Mouse (Mus musculus) gastrocnemius, adult 8-10 months (tissue): ENCODE measurements around the gene Apaf1. TPM values are rescaled to one million over a fixed set of nuclear protein-coding genes. Genes with fewer than 3 reads are reported as not detected.

Source experiments
- DNase-seq, 2 experiments: peaks; one replicate each; pipeline ENCODE4 v3.0.0; 2022; ENCODE audit warnings: low spot score in 2 of 2
- total RNA-seq, 4 experiments: library from RNA; stranded (reverse); gene quantifications; 2 replicates each; pipeline ENCODE4 v1.2.4; 2022

The Apaf1 gene
- total RNA-seq, 4 experiments from 2014 or later, result 0.87 to 2.0 (median 1.7) TPM

DNA sequence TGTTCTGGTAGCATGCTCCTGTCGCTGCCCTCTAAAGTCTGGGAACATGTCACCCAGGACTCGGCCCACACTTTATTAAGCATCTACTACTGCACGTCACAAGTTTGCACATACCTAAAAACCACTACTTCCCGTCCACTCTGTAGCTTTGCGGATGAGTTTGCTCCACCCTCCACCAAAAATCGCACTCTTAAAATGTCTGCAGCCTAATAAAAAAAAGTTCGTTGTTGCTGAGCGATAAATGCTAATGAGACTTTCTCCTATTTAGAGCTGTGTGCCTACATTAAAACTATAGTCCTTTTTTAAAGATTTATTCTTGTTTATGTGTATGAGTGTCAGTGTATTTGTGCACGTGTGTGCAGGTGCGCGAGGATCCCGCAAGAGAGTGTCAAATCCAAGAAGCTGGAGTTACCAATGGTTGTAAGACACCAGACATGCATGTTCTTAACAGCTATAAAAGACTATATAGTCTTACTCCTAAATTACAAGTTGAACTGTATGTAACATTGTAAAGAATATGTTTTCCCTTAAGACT lies 890 bp upstream of the Apaf1 start:
- no peak for DNase-seq

DNA sequence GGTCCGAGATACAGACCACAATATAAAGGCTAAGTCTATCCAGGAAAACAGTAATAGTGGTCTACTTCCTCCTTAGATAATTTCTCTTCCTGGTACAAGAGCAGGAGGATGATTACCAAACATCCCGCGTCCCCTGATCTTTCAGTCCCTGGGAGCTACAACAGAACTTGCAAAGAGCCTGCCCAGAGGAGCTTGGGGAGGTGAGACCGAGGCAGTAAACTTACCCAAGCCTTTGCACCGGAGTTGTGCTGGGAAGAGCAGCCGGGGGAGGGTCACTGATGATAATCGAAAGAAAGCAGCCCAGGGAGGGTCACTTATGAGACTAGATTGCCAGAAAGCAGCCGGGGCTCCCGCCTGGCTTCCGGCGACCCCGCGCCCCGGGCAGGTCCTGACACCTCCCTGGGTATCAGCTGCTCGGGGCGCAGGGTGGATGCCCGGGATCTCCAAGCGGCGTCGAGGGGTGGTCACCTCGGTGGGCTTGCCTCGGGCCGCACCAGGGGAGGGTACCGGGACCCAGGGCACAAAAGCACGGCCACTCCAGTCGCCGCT lies 537 bp downstream of the Apaf1 start:
- DNase-seq, result no peak

DNA sequence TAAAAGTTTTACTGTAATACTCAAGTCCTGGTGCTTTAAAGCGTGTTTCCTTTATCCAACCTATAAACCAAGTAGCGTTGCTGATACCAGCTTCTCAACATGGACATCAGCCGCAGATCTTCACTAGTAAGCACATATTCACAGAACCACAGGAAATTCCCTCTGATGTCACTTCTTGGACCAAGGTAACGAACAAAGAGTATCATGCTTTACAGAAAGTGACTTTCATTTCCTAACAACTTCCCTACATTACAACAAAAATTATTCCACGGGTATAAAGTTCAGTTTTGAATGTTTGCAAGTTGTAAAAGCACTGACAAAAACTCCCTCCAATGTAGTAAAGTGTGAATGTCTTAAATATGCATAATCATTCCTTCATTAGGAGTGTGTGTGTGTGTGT lies 2.0 kb downstream of the Apaf1 start:
- no peak for DNase-seq

DNA sequence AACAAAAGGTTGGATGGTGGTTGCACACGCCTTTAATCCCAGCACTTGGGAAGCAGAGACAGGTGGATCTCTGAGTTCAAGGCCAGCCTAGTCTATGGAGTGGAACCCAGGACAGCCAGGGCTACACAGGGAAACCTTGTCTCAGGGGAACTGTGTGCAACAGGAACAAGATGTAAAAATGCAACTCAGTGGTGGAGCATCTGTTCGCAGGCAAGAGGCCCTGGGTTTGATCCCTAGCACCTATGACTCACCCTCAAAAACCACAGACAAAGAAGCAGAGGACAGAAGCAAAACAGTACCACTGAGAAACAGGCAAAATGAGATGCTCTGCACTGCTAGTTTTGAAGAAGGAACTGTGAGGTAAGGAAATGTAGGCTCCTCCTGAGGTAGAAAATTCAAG lies 5.9 kb downstream of the Apaf1 start:
- DNase-seq, result no peak

DNA sequence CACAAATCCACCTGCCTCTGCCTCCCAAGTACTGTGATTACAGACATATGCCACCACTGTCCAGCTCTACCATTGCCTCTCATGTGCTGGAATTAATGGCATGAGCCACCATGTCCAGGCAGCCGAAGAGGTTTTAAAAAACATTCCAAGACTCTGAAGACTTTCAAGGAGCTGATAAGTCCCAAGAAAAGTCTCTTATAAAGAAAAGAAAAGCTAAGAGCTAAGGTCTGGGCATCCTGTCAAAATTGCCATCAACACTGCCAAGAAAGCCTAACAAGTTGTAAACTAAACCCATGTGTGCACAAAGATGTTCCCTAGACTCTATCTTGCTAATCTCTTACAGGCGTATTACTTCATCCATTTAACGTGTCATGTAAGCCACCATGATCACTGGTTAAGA lies 9.2 kb downstream of the Apaf1 start:
- DNase-seq, result peak; percentile 14 to 15

DNA sequence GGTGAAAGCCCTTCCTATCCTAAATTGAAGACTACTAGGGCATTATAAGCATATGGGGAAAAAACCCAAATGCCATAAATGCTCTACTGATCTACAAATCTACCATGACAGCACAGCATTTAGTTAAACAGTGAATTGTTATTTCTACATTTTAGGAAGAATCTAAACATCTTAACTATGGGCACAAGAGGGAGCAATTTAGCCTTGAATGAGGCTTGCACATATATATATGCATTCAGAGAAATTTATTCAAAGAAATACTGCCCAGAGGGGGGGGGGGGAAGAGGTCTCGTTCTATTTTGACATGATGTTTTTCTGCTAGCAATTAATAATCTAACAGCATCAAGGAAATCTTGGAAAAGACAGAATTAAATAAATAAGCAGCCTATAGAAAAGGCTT lies 10.8 kb downstream of the Apaf1 start:
- DNase-seq, result no peak

DNA sequence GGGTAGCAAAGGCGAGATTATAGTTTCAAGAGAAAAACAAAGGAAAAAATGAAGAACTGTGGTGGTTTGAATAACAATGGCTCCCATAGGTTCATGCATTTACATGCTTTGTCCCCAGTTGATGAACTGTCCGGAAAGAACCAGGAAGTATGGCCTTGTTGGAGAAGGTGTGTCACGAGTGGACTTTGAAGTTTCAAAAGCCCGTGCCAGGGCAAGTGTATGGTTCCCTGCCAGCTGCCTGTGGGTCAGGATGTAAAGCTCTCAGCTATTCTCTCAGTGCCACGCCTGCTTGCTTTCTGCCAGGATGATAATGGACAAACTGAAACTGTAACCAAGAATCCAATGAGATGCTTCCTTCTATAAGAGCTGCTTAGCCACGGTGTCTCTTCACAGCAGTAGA lies 20.2 kb downstream of the Apaf1 start:
- no peak for DNase-seq

DNA sequence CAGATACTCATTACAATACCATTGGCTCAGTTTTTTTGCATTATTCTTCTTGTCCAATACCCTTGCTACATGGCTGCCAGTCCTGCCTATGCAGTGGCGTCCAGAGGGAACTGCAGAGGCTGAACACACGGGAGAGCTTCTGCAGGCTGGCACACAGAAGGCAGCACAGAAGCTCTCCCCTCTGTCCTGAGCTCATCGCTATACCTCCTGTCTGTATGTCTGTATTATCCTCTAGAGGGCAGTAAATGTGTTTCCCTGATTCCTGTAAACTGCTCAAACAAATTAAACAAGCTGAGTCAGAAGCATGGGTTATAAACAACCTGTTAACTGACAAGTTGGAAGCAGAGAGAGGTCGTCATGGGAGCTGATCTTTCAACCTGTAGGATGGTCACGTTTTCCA lies 21.8 kb downstream of the Apaf1 start:
- DNase-seq, result no peak

DNA sequence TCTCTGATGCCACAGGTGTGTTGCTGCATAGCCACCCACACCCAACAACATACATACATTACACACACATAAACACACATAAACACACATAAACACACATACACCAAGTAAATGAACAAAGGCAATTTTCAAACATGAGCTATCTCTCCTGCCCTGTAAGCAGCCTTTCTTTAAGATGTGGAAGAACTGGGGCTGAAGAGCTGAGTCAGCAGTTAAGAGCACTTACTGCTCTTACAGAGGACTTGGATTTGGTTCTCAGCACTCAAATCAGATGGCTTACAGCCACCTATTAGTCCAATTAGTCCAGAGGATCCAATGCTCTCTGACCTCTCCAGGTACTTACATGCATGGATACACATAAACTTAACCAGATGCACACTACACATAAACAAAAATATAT lies 29.8 kb downstream of the Apaf1 start:
- DNase-seq, result no peak

DNA sequence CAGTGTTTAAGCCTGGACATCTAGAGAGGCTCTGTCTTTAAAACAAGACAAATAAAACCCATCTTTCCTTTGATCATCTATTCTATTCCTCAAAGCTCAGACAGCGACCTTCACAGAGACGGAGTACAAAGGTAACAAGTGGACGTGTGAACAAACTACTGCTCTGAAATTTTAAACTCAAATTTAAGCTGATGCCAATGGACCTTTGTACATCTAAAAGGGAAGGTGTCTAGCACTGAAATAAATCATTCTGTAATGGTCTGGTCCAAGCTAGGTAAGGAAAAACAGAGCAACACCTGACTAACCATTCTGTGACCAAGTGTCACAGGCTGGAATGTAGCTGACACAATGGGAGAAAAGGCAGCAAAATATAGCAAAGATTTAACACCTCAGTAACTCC lies 31.4 kb downstream of the Apaf1 start:
- no peak for DNase-seq

DNA sequence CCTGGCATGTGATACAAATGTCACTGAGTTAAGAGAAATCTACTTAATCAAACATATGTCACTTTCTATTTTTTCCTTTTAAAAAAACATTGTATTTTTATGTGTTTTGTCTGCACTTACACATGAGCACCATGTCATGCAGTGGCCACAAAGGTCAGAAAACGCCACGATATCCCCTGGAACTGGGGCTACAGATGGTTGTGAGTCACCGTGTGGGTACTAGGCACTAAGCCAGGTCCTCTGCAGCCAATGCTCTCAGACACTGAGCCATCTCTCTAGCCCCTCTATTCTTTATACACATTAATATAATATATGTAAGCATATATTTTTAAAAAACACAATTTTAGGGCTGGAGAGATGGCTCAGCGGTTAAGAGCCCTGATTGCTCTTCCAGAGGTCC lies 32.9 kb downstream of the Apaf1 start:
- no peak for DNase-seq

DNA sequence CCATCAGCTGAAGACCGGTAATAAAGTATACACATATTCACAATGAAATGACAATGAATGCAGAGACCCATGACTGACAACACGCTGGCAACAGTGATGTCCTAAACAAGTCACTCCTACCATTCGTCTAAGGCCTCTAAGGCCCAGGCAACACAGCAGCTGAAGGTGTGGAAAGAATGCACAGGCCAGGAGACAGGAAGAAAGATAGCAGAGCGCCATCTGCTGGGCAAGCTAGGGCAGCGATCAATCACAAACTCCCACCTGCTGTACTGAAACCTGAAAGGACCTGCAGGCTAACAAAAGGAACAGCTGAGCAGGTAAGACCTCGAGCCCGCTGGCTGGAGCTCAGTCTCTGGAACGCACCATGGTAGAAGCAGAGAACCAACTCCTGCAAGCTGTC lies 48.6 kb downstream of the Apaf1 start:
- peak; percentile 13 to 32 for DNase-seq

DNA sequence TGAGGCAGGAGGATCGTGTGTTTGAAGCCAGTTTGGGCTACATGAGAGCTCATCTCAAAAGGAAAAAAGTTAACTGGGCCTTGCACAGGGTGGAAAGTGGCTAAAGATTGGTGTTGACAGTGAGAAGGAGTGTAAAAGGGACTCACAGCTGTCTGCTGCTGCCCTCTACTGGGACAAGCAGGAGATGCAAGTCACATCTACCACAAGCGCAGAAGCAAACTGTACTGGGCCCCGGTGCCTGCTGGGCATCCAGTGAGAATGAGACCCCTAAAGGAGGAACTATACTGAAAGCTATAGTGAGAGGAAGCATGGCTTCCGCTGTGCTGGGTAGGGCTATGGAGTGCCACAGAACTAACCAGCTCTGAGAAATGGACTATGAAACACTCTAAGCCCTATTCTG lies 50.2 kb downstream of the Apaf1 start:
- DNase-seq, result peak; percentile 43 to 60

DNA sequence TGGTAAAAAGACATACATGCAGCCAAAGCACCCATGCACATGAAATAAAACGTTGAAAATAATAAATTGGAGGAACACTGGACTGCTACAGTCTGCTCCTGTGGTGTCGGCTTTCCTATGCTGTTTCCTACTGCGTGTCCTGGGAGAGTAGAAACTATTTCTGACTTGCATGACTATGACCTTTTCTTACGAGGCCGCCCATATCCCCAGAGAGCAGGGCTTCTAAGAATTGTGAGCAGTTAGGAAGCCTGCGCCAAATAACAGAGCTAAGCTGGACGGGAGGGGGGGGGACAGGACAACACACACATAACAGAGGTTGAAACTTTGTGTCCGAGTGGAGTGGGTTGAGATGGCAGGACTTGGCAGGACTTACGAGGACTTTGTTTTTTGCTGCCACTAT lies 51.4 kb downstream of the Apaf1 start:
- peak in 1 of 2 experiments; percentile 27 for DNase-seq

DNA sequence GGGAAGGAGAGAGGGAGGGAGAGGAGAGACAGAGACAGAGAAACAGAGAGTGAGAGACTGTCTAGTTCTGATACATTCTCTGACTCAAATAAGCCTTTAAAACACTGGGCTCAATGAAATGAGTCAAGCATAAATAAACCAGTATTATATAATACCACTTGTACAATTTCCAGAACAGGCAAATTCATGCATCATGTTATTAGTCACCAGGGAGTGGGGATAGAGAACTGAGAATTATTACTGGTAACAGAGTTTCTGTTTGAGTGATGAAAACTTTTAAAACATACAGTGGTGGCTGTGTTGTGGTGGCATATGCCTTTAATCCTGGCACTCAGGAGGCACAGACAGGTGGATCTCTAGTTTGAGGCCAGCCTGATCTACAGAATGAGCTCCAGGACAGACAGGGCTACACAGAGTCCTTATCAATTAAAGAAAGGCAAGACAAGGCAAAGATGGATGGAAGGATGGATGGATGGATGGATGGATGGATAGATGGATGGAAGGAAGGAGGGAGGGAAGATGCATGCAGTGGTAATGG lies 53.5 kb downstream of the Apaf1 start:
- no peak for DNase-seq

DNA sequence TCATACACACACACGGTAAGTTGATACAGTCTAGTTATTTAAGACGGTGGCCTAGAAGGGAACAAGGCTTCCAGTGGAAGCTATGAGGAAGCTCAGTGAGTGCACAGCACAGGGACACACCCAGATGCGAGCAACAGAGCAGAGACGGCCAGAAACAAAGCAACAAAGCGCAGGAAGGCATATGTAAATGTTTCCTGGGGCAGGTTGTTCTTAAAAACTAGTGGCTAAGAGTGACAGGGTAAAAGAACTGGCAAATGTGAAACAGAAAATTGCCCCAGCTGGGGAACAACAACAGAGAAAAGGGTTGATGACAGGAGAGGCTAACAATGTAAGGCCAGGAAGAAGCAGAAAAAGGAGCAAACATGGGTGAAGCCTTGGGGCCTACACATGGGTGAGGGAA lies 54.6 kb downstream of the Apaf1 start:
- DNase-seq, result no peak

DNA sequence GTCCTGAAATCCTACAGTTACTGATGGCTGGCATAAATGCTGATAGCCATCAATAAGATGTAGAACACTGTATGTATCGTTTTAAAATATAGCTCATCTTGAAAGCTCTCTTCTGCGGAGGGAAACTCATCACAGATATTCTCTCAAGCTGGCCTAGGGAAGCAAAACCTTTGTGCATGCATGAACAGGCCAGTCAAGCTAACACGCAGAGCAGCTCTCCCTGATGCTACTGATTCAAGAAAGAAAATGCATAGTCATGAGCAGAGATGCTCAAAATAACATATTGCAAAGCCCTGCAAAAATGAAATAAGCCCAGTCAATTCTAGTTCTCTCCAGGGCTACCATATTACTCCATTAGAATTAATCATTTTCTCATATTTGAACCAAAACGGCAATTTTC lies 55.1 kb downstream of the Apaf1 start:
- no peak for DNase-seq

DNA sequence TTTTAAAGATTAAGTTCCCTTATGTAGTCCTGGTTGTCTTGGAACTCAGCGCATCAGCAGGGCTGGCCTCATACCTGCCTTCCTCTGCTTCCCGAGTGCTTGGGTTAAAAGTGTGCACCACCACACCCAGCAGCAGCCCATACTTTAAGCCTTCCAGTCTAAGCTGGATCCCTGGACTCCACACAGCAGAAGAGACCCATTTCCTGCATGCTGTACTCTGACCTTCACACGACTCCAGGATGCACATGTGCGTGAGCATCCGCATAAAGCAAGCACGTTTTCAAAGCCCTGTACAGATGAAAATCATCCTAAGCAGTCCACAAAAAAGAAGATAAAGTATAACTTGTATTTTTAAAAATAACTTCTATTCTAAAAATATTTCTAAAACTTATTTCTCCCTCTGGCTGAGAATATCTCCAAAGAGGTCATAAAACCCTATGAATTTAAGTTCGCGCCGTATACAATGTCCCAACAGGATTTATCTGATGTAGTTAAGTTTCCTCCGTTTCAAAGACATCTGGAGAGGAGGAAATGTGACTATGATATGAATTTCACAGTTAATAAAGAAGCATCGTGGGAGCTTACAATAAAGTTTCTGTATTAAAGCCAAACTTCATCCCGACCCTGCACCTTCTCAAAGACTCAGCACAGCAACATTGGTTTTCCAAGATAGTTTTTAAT lies 76.6 kb downstream of the Apaf1 start:
- DNase-seq, result no peak

DNA sequence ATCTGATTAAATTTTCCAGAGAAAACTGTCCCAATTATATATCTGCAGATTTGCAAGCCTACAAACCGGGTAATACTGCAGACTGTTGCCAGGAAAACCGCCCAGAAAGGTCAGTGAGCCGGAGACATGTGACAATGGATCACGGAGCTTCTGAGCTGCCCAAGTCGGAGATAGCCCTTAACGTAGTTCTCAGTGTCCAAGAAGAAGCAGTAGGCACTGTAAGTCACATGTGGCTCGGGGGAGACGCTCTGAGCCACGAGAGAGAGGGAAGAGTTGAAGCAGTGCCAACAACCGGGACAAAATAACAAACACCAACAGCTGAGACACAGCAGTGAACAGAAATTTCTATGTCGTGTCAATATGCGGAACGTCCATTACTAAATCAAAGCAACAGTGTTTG lies 81.1 kb downstream of the Apaf1 start:
- DNase-seq, result peak in 1 of 2 experiments; percentile 6

DNA sequence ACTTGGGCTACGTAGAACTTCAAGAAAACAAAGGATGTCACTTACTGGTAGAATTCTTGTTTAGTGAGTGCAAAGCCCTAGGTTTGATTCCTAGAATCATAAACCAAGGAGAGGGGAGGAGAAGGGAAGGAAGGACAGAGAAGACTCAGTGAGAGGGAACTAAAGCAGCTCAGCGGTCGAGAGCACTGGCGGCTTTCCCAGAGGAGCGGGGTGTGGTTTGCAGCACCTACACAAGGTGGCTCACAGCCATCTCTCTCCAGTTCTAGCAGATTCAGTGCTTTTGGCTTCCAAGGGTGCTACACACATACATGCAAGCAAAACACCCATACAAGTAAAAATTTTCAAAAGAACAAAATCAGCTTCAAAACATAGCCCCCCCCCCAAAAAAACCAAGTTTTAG lies 82.7 kb downstream of the Apaf1 start:
- DNase-seq, result no peak

DNA sequence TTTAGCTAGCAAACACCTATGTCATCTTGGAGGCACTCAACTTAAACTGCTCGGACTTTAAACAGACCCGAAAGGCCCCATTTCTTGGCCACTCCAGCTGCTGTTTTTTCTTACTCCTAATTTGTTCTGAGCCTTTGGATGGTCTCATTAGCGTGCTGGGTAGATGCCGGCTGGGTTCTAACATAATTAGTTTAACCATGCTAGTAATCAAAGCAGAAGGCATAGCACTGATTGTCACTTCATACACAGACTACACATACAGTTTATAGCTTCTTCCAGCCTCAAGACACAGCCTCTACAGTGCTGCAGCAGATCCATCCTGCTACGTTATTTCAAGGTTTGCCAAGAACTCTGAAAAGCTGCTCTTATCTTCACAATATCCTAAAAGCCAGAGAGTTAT lies 88.7 kb downstream of the Apaf1 start:
- no peak for DNase-seq

DNA sequence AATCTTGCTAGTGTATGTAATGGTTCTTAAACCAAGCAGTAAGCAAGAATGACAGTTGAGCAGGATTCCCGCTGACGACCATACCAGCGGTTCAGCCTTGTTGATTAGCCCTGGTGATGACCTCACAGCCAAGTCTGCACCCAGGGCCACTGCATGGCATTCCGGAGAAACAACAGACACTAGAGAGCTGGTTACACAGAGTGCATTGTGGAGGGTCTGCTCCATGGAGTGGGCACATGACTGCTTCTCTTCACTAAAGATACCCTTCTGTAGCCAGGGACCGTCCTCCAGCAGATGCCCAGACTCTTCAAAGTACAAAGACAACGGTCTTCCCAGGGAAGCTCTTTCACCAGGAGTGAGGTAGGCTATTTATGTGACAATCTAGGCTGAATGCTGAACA lies 90.3 kb downstream of the Apaf1 start:
- DNase-seq, result no peak

DNA sequence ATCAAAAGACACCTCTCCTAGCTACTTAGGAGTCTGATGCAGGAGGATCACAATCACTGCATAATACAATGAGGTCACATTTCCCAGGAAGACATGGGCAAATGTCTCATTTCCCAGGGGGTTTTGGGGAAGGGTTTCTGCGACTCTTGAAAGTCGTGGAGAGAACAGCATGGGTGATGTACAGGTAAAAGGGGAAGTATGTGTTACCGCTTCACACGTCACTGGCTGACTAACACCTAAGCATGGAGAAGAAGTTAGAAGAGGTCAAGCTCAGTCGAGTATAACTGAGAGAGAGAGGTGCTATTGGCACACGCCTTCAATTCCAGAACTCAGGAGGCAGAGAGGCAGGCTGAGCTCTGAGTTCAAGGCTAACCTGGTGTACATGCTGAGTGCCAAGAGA lies 92.2 kb downstream of the Apaf1 start:
- no peak for DNase-seq
